ENCODE assay signal across 9 mouse cellular contexts in the genomic region with DNA sequence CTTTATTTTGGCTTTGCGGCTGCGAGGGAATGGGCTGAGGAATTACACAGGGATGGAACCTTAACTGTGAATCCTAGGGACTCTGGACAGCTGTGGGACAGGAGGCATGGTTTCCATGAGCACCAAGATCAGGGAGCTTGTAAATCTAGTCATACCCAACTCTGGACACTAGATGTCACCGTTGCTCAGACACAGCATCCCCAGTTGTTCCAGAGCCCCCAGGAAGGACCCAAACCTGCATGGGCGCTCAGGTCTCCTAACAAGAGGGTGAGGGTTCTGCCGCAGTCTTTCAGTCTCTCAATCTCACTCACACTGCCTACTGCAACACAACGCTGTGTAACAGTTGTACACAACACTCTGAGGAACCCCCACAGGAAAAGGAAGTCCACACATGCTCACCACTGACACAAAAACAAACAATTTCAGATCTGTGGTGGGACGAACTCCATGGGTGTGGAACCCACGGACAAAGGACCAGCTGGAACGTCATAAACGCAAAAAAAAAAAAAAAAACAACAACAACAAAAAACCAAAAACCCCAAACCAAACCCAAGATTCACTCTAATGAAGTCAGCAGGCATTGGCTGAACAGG. TPM values are rescaled to one million over a fixed set of nuclear protein-coding genes. Genes with fewer than 3 reads are reported as not detected.
DNase-seq lines count a peak whose midpoint lies in the region; ATAC-seq lines count a peak whose summit lies in the region.
"Had no signal": no experiment of that assay in that cellular context is flagged by ENCODE, and none has a peak within 500 bp of the region (broad histone marks: within the 10 kb centered on the region; RNA-seq: fewer than 3 reads in every experiment).

No protein-coding gene starts in this region.

- H3K4me1 ChIP-seq in heart, embryonic 14.5 days (ENCODE audit: control insufficient read depth in 2 of 2, insufficient read depth in 2 of 2, low read length in 2 of 2), result no peaks in the 10 kb centered on the region
- H3K4me1 ChIP-seq in forebrain, embryonic 16.5 days (replicated peaks; ENCODE audit: control insufficient read depth, insufficient read depth, low read length), result no peaks in the 10 kb centered on the region
- H3K4me1 ChIP-seq in midbrain, embryonic 16.5 days (ENCODE audit: control insufficient read depth, insufficient read depth, low read length), result peaks cover 2% of the 10 kb centered on the region; the same call in 1 of the 2 replicates

- no peaks in the 10 kb centered on the region for H3K27me3 ChIP-seq in heart, embryonic 14.5 days (ENCODE audit: control insufficient read depth, insufficient read depth, low read length)
- no peaks in the 10 kb centered on the region for H3K27me3 ChIP-seq in forebrain, embryonic 16.5 days (replicated peaks; ENCODE audit: control insufficient read depth, insufficient read depth, low read length)
- H3K27me3 ChIP-seq in midbrain, embryonic 16.5 days (ENCODE audit: control insufficient read depth, insufficient read depth, low read depth, low read length), result no peaks in the 10 kb centered on the region
- H3K27me3 ChIP-seq: limb, embryonic 15.5 days had no signal

- H3K9ac ChIP-seq in heart, embryonic 14.5 days (ENCODE audit: low read length), result 0 out of 2 replicates have a peak overlapping the region, but pooled peaks have one; percentile 34
- no peak overlapping the region for H3K9ac ChIP-seq in forebrain, embryonic 16.5 days (replicated peaks; ENCODE audit: low read depth, low read length)
- no peak overlapping the region for H3K9ac ChIP-seq in midbrain, embryonic 16.5 days (ENCODE audit: low read depth, low read length)
- H3K9ac ChIP-seq: limb, embryonic 15.5 days had no signal

- DNase-seq in heart, adult 11 months, result no peak
- peak; percentile 80 for DNase-seq in R1 (ENCODE audit: low read depth, low spot score)
- peak; percentile 27 to 33 for DNase-seq in kidney, postnatal 25 days
- no peak for DNase-seq in ovary, postnatal 14 days (ENCODE audit: low spot score)
- DNase-seq in ovary, postnatal 36 days (ENCODE audit: low spot score), result no peak

- 50% methylated on average over 10 of the region's 10 CpGs for WGBS in heart, embryonic 14.5 days
- 52% methylated on average over 10 of the region's 10 CpGs for WGBS in forebrain, embryonic 16.5 days
- 55% methylated on average over 10 of the region's 10 CpGs for WGBS in midbrain, embryonic 16.5 days

- H3K4me2 ChIP-seq in heart, embryonic 14.5 days (ENCODE audit: low read length), result no peak overlapping the region
- no peak overlapping the region for H3K4me2 ChIP-seq in forebrain, embryonic 16.5 days (ENCODE audit: low read length)
- no peak overlapping the region for H3K4me2 ChIP-seq in midbrain, embryonic 16.5 days (ENCODE audit: low read length)
- H3K4me2 ChIP-seq: limb, embryonic 15.5 days had no signal

- no peaks in the 10 kb centered on the region for H3K9me3 ChIP-seq in heart, embryonic 14.5 days (ENCODE audit: control insufficient read depth, low read length)
- H3K9me3 ChIP-seq in forebrain, embryonic 16.5 days (ENCODE audit: control insufficient read depth, low read length), result no peaks in the 10 kb centered on the region
- H3K9me3 ChIP-seq in midbrain, embryonic 16.5 days (replicated peaks; ENCODE audit: control insufficient read depth, low read length, poor library complexity, severe bottlenecking), result no peaks in the 10 kb centered on the region
- H3K9me3 ChIP-seq: limb, embryonic 15.5 days had no signal

- H3K36me3 ChIP-seq in heart, embryonic 14.5 days (ENCODE audit: control insufficient read depth, insufficient read depth, low read length), result peaks cover 49% of the 10 kb centered on the region
- H3K36me3 ChIP-seq in forebrain, embryonic 16.5 days (ENCODE audit: control insufficient read depth, insufficient read depth), result peaks cover 3% of the 10 kb centered on the region
- peaks cover 8% of the 10 kb centered on the region for H3K36me3 ChIP-seq in midbrain, embryonic 16.5 days (ENCODE audit: control insufficient read depth, insufficient read depth, low read length)

- no peak overlapping the region for H3K27ac ChIP-seq in heart, embryonic 14.5 days (replicated peaks in 1 of 2; ENCODE audit: control insufficient read depth in 1 of 2, insufficient read depth in 1 of 2, low read depth in 2 of 2, low read length in 2 of 2)
- H3K27ac ChIP-seq in forebrain, embryonic 16.5 days (ENCODE audit: low read length), result no peak overlapping the region
- H3K27ac ChIP-seq in midbrain, embryonic 16.5 days (ENCODE audit: low read length), result no peak overlapping the region
- H3K27ac ChIP-seq: limb, embryonic 15.5 days had no signal

- no peak overlapping the region for H3K4me3 ChIP-seq in heart, embryonic 14.5 days (ENCODE audit: control insufficient read depth in 1 of 2, insufficient read depth in 1 of 2, low read depth in 1 of 2, low read length in 2 of 2)
- no peak overlapping the region for H3K4me3 ChIP-seq in forebrain, embryonic 16.5 days (replicated peaks; ENCODE audit: low read length)
- no peak overlapping the region for H3K4me3 ChIP-seq in midbrain, embryonic 16.5 days (ENCODE audit: low read depth, low read length)
- H3K4me3 ChIP-seq: limb, embryonic 15.5 days had no signal

- ATAC-seq in heart, embryonic 14.5 days (ENCODE audit: insufficient number of reproducible peaks, insufficient read depth, low FRiP score, low read depth), result no peak
- ATAC-seq in forebrain, embryonic 16.5 days, result peak; percentile 18; the same call in 1 of the 2 replicates
- ATAC-seq in midbrain, embryonic 16.5 days, result peak; percentile 60; the same call in 1 of the 2 replicates

RNA-seq across cellular contexts. Expression of gene Ccdc13, which starts 7.4 kb away (rescaled TPM):
- 0.22 and 0.27 TPM in 2 replicates for polyA plus RNA-seq in heart, embryonic 14.5 days (2014; fragmentation: Nextera tagmentation; extraction: Ambion mirVana)
- 2.8 and 4.2 TPM in 2 replicates for polyA plus RNA-seq in forebrain, embryonic 16.5 days (2015; fragmentation: Nextera tagmentation; extraction: Ambion mirVana)
- polyA plus RNA-seq in midbrain, embryonic 16.5 days (2015; fragmentation: Nextera tagmentation; extraction: Ambion mirVana), result 5.1 and 6.8 TPM in 2 replicates

RNA-seq across cellular contexts. Expression of gene Higd1a, which starts 11.5 kb away (rescaled TPM):
- polyA plus RNA-seq in heart, embryonic 14.5 days (2014; fragmentation: Nextera tagmentation; extraction: Ambion mirVana), result 252 and 275 TPM in 2 replicates
- polyA plus RNA-seq in forebrain, embryonic 16.5 days (2015; fragmentation: Nextera tagmentation; extraction: Ambion mirVana), result 109 and 116 TPM in 2 replicates
- polyA plus RNA-seq in midbrain, embryonic 16.5 days (2015; fragmentation: Nextera tagmentation; extraction: Ambion mirVana), result 143 and 154 TPM in 2 replicates

RNA-seq across cellular contexts. Expression of gene Ackr2, which starts 51.5 kb away (rescaled TPM):
- polyA plus RNA-seq in heart, embryonic 14.5 days (2014; fragmentation: Nextera tagmentation; extraction: Ambion mirVana), result 1.2 and 1.3 TPM in 2 replicates
- polyA plus RNA-seq in forebrain, embryonic 16.5 days (2015; fragmentation: Nextera tagmentation; extraction: Ambion mirVana), result 2.6 and 3.0 TPM in 2 replicates
- polyA plus RNA-seq in midbrain, embryonic 16.5 days (2015; fragmentation: Nextera tagmentation; extraction: Ambion mirVana), result 3.2 and 3.3 TPM in 2 replicates

RNA-seq across cellular contexts. Expression of gene Hhatl, which starts 54.3 kb away (rescaled TPM):
- 17.8 and 18.6 TPM in 2 replicates for polyA plus RNA-seq in heart, embryonic 14.5 days (2014; fragmentation: Nextera tagmentation; extraction: Ambion mirVana)
- not detected in 2 replicates for polyA plus RNA-seq in forebrain, embryonic 16.5 days (2015; fragmentation: Nextera tagmentation; extraction: Ambion mirVana)
- 0.16 TPM in 1 of 2 replicates, not detected in the other for polyA plus RNA-seq in midbrain, embryonic 16.5 days (2015; fragmentation: Nextera tagmentation; extraction: Ambion mirVana)

Comparison
In these comparisons a context has a peak if more than half of its experiments do, and no peak if none do; other contexts are left out.
1. DNase-seq: peak in R1 (single experiment) and kidney, postnatal 25 days (2 of 2); none in heart, adult 11 months (single experiment), ovary, postnatal 14 days (single experiment) and ovary, postnatal 36 days (single experiment).